In the genomic region with DNA sequence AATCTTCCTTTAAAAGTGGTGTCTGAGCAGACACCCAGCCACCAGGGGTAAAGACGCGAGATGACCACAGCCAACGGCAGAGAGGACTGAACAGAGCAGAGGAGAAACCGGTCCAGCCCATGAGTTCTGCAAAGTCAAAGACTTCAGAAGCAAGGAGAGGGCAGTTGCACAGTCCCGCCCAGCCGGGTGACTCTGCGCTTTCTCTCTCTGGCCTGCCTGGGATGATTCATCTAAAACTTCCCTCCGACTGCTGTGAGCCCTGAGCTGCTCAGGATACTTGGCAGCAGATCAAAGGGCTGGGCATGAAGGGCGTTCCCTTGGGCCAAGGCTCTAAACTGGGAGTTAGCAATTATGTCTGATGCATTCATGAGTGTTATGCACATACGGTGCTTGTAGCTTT, we compare ENCODE assay signal across 8 mouse cellular contexts. TPM values are rescaled to one million over a fixed set of nuclear protein-coding genes. Genes with fewer than 3 reads are reported as not detected.
DNase-seq lines count a peak whose midpoint lies in the region; ATAC-seq and TF ChIP-seq lines count a peak whose summit lies in the region.

No protein-coding gene starts in this region.

- no peak overlapping the region for H3K4me3 ChIP-seq in embryonic fibroblast, embryonic 13.5 days (ENCODE audit: insufficient read depth, low read length)
- H3K4me3 ChIP-seq in heart, postnatal 0 days (ENCODE audit: low read depth, low read length): no peak overlapping the region
- no peak overlapping the region for H3K4me3 ChIP-seq in stomach, embryonic 16.5 days (replicated peaks; ENCODE audit: low read length)

- 0 out of 2 replicates have a peak, but pooled peaks cover 7% of the 10 kb centered on the region for H3K4me1 ChIP-seq in embryonic fibroblast, embryonic 13.5 days (ENCODE audit: control insufficient read depth, insufficient read depth, low read length)
- H3K4me1 ChIP-seq in heart, postnatal 0 days (ENCODE audit: control insufficient read depth, insufficient read depth): 0 out of 2 replicates have a peak, but pooled peaks cover 7% of the 10 kb centered on the region
- H3K4me1 ChIP-seq in stomach, embryonic 16.5 days (ENCODE audit: control insufficient read depth, insufficient read depth, low read length): peaks cover 18% of the 10 kb centered on the region

- 6% methylated on average over 10 of the region's 10 CpGs for WGBS in heart, postnatal 0 days
- WGBS in stomach, embryonic 16.5 days: 13% methylated on average over 10 of the region's 10 CpGs

- no peak for TF ChIP-seq CTCF in embryonic fibroblast, embryonic 13.5 days (IDR thresholded peaks at IDR 0.05; ENCODE audit: borderline replicate concordance, insufficient read depth, low read length)
- TF ChIP-seq CTCF in heart, postnatal 0 days (IDR thresholded peaks at IDR 0.05; ENCODE audit: low read depth): no peak

- peak; percentile 70 for TF ChIP-seq POLR2A in embryonic fibroblast, embryonic 13.5 days (IDR thresholded peaks at IDR 0.05; ENCODE audit: low read depth, low read length)

- peak; percentile 88 for ATAC-seq in heart, postnatal 0 days (ENCODE audit: insufficient read depth, low read depth)
- peak; percentile 93 for ATAC-seq in megakaryocyte-erythroid progenitor cell, adult 5-6 weeks (replicated peaks; ENCODE audit: low FRiP score, low TSS enrichment, poor library complexity, severe bottlenecking)
- peak; percentile 91 for ATAC-seq in stomach, embryonic 16.5 days (ENCODE audit: insufficient read depth, low FRiP score)

- H3K27ac ChIP-seq in embryonic fibroblast, embryonic 13.5 days (ENCODE audit: insufficient read depth, low read length): peak overlapping the region; percentile 85
- peak overlapping the region; percentile 60 for H3K27ac ChIP-seq in heart, postnatal 0 days (ENCODE audit: low read depth)
- H3K27ac ChIP-seq in stomach, embryonic 16.5 days (ENCODE audit: low read length): peak overlapping the region; percentile 58; the same call in 1 of the 2 replicates

- H3K9ac ChIP-seq in heart, postnatal 0 days (replicated peaks; ENCODE audit: low read depth, low read length): peak overlapping the region; percentile 26; the same call in 1 of the 2 replicates
- H3K9ac ChIP-seq in stomach, embryonic 16.5 days (ENCODE audit: low read length): no peak overlapping the region

- no peak for TF ChIP-seq EP300 in heart, postnatal 0 days (IDR thresholded peaks at IDR 0.05; ENCODE audit: low read depth)

- DNase-seq in cerebellum, postnatal 25 days: peak; percentile 15 to 37
- no peak for DNase-seq in cerebellum, adult 11 months
- DNase-seq in heart, postnatal 0 days (ENCODE audit: low spot score): peak; percentile 96
- peak; percentile 85 to 91 for DNase-seq in kidney, postnatal 4 days
- no peak for DNase-seq in right cerebral cortex, adult 18-20 months

- no peaks in the 10 kb centered on the region for H3K9me3 ChIP-seq in heart, postnatal 0 days (replicated peaks; ENCODE audit: control insufficient read depth, low read length)
- H3K9me3 ChIP-seq in stomach, embryonic 16.5 days (replicated peaks; ENCODE audit: control insufficient read depth, low read length): no peaks in the 10 kb centered on the region

- H3K36me3 ChIP-seq in heart, postnatal 0 days (replicated peaks; ENCODE audit: control insufficient read depth, insufficient read depth, low read length): no peaks in the 10 kb centered on the region
- no peaks in the 10 kb centered on the region for H3K36me3 ChIP-seq in stomach, embryonic 16.5 days (ENCODE audit: control insufficient read depth, insufficient read depth, low read length)

- no peaks in the 10 kb centered on the region for H3K27me3 ChIP-seq in heart, postnatal 0 days (ENCODE audit: control insufficient read depth, insufficient read depth, low read length)
- no peaks in the 10 kb centered on the region; the same call in 1 of the 2 replicates for H3K27me3 ChIP-seq in stomach, embryonic 16.5 days (ENCODE audit: control insufficient read depth, insufficient read depth, low read length)

- H3K4me2 ChIP-seq in heart, postnatal 0 days (ENCODE audit: low read depth, low read length): peak overlapping the region; percentile 46
- H3K4me2 ChIP-seq in stomach, embryonic 16.5 days (ENCODE audit: low read depth, low read length): peak overlapping the region; percentile 14; the same call in 1 of the 2 replicates

RNA-seq across cellular contexts. Expression of a gene that starts 51.2 kb away (rescaled TPM):
- polyA plus RNA-seq in embryonic fibroblast, embryonic 13.5 days (2011; ENCODE audit: insufficient read length, low read depth, missing spikeins): 1.9 and 3.9 TPM in 2 replicates
- total RNA-seq in heart, postnatal 0 days (2014; rRNA removed; ENCODE audit: low replicate concordance): not detected in 2 replicates
- polyA plus RNA-seq in heart, postnatal 0 days (2015; fragmentation: Nextera tagmentation; extraction: Ambion mirVana): 3.3 and 3.6 TPM in 2 replicates
- not detected in 2 replicates for total RNA-seq in megakaryocyte-erythroid progenitor cell, adult 5-6 weeks (2014; fragmentation: Nextera tagmentation)
- total RNA-seq in megakaryocyte-erythroid progenitor cell, adult 5-6 weeks (2017): not detected in 2 replicates
- polyA plus RNA-seq in stomach, embryonic 16.5 days (2015; fragmentation: Nextera tagmentation; extraction: Ambion mirVana): 56.1 and 59.9 TPM in 2 replicates

Comparison
In these comparisons a context has a peak if more than half of its experiments do, and no peak if none do; other contexts are left out.
1. DNase-seq: peak in cerebellum, postnatal 25 days (2 of 2), heart, postnatal 0 days (single experiment) and kidney, postnatal 4 days (2 of 2); none in cerebellum, adult 11 months (single experiment) and right cerebral cortex, adult 18-20 months (single experiment).
2. RNA of a gene that starts 51.2 kb away (polyA plus RNA-seq): 56.1 to 59.9 TPM in stomach, embryonic 16.5 days; 3.3 to 3.6 TPM in heart, postnatal 0 days and 1.9 to 3.9 TPM in embryonic fibroblast, embryonic 13.5 days; every median in the first group is over 10 times any median in the second.
3. Peak in every context shown above with its lines, with median percentiles within 50 percentile points of each other: H3K27ac ChIP-seq and ATAC-seq.